Mouse (Mus musculus): ENCODE data around the gene Gak. TPM values are rescaled to one million over a fixed set of nuclear protein-coding genes. Genes with fewer than 3 reads are reported as not detected.

Gak gene
- polyA plus RNA-seq, 1 experiment from 2014 or later, result 50.6 TPM

DNA sequence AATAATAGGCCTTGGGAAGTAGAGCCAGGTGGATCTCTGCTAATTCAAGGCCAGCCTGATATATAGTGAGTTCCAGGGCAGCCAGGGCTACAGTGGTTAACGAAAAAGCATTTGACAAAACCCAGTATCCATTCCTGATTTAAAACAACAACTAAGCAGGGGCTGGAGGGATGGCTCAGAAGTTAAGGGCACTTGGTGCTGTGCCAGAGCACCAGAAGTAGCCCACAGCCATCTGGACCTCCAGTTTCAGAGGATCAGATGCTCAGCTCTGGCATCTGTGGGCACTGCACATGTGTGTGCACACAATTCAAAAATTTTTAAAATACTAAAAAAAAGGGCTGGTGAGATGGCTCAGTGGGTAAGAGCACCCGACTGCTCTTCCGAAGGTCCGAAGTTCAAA is 4.1 kb upstream of the Gak start:
- H3K4me2 ChIP-seq (replicated peaks), result no peak overlapping the region
- ATAC-seq (ENCODE audit: low FRiP score, low read depth), result no peak
- peaks cover 10% of the 10 kb centered on the region for H3K4me1 ChIP-seq
- H3K36me3 ChIP-seq, result peaks cover 6% of the 10 kb centered on the region; the same call in 1 of the 2 replicates
- no peak overlapping the region for H3K9ac ChIP-seq
- no peaks in the 10 kb centered on the region for H3K27me3 ChIP-seq
- H3K4me3 ChIP-seq, result no peak overlapping the region
- no peaks in the 10 kb centered on the region for H3K9me3 ChIP-seq
- WGBS, result 90% methylated on average over 4 of the region's 4 CpGs
- no peak overlapping the region for H3K27ac ChIP-seq

GRCm38 (mm10) chr5:108628891-108629633 is 493 bp downstream of the Gak start:
- no peaks in the 10 kb centered on the region for H3K27me3 ChIP-seq
- 2% methylated on average over 32 of the region's 32 CpGs for WGBS
- peak overlapping the region; percentile 96 for H3K4me2 ChIP-seq (replicated peaks)
- no peaks in the 10 kb centered on the region for H3K9me3 ChIP-seq
- H3K4me3 ChIP-seq, result peak overlapping the region; percentile 91
- peak overlapping the region; percentile 84 for H3K27ac ChIP-seq
- peak; percentile 88 for ATAC-seq (ENCODE audit: low FRiP score, low read depth)
- peaks cover 28% of the 10 kb centered on the region for H3K4me1 ChIP-seq
- peaks cover 7% of the 10 kb centered on the region for H3K36me3 ChIP-seq
- H3K9ac ChIP-seq, result peak overlapping the region; percentile 96

DNA sequence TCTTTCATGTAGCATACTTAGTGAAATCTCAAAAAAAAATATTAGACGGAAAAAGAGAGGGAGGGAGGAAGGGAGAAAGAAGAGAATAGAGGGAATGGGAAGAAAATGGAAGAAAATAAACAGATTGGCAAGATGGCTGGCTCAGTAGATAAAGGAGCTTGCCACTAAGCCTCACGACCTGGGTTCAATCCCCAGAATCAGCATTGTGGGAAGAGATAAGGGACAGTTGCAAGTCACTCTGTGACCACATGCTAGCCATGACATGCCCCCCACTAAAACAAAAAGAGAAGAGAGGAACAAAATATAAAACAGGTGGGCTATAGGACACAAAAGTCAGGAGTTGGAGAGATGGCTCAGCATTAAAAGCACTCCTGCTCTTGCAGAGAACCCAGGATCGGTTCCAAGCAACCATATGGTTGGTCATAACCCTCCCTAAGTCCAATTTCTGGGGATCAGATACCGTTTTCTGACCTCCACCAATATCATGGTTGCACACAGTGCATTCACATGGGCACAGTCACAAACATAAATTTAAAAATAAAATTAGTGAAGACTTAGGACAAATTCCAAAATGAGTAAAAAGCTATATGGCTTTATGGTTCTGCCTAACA is 3.4 kb downstream of the Gak start:
- ATAC-seq (ENCODE audit: low FRiP score, low read depth), result no peak
- 88% methylated on average over 4 of the region's 4 CpGs for WGBS
- H3K9ac ChIP-seq, result no peak overlapping the region
- H3K9me3 ChIP-seq, result no peaks in the 10 kb centered on the region
- no peak overlapping the region for H3K4me2 ChIP-seq (replicated peaks)
- H3K36me3 ChIP-seq, result peaks cover 34% of the 10 kb centered on the region
- no peaks in the 10 kb centered on the region for H3K27me3 ChIP-seq
- H3K27ac ChIP-seq, result no peak overlapping the region
- H3K4me3 ChIP-seq, result no peak overlapping the region
- H3K4me1 ChIP-seq, result peaks cover 28% of the 10 kb centered on the region

DNA sequence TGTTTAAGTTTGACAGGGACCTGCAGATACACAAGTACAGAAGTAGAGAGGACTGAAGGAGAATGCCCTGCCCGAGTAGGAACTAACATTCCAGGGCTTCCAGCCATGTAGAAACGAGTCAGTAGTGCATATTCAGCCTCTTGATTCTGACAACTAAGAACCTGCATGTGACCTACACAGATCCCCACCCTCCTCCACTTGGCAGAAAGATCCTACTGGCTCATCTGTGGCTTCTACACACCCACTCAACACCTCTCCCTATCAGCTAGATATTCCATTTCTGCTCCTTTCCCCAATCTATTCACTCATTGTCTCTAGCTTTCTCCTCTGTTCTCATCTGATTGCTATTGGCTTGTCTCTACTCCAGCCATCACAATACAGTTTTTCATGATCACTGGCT is 7.7 kb downstream of the Gak start:
- no peak for ATAC-seq (ENCODE audit: low FRiP score, low read depth)
- 71% methylated on average over 2 of the region's 2 CpGs for WGBS
- Histone ChIP-seq H3K4me2 (replicated peaks) (no peak overlapping the region), H3K27ac (no peak overlapping the region), H3K9me3 (no peaks in the 10 kb centered on the region), H3K4me1 (no peaks in the 10 kb centered on the region; the same call in 1 of the 2 replicates), H3K4me3 (no peak overlapping the region), H3K27me3 (no peaks in the 10 kb centered on the region), H3K9ac (no peak overlapping the region), H3K36me3 (peaks cover 69% of the 10 kb centered on the region)

- H3K27me3 ChIP-seq, result no peaks in the 10 kb centered on the region
- no peak overlapping the region for H3K27ac ChIP-seq
- H3K4me1 ChIP-seq, result no peaks in the 10 kb centered on the region
- no peak overlapping the region for H3K4me3 ChIP-seq
- WGBS, result 91% methylated on average over 1 of the region's 1 CpGs
- no peak overlapping the region for H3K9ac ChIP-seq
- H3K9me3 ChIP-seq, result no peaks in the 10 kb centered on the region
- H3K4me2 ChIP-seq (replicated peaks), result no peak overlapping the region
- H3K36me3 ChIP-seq, result peaks cover 95% of the 10 kb centered on the region
- no peak for ATAC-seq (ENCODE audit: low FRiP score, low read depth)
Observed at GRCm38 (mm10) chr5:108610426-108610825, 19.1 kb downstream of the Gak start.

DNA sequence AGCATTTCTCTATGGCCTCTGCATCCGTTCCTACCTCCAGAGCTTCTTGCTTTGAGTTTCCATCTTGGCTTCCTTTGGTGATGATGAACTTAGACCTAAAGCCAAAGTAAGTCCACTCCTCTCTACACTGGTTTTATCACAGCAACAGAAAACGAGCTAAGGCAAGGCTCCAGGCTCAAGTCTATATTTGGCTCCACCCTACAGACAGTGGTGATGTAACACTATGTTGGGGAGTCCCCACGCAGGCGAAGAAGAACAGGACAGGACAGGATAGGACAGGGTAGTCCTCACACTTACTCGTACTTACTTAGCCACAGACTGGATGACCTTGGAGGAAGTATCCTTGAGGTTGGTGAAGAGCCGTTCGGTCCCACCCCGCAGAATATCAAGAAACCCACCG is 27.0 kb downstream of the Gak start:
- Histone ChIP-seq H3K36me3 (peaks cover 96% of the 10 kb centered on the region), H3K4me2 (replicated peaks) (no peak overlapping the region)
- no peak for ATAC-seq (ENCODE audit: low FRiP score, low read depth)

GRCm38 (mm10) chr5:108599923-108600322 is 29.6 kb downstream of the Gak start:
- no peak for ATAC-seq (ENCODE audit: low FRiP score, low read depth)
- no peak overlapping the region for H3K4me2 ChIP-seq (replicated peaks)
- H3K9ac ChIP-seq, result no peak overlapping the region
- 83% methylated on average over 1 of the region's 1 CpGs for WGBS
- no peak overlapping the region for H3K4me3 ChIP-seq
- no peaks in the 10 kb centered on the region for H3K9me3 ChIP-seq
- peaks cover 96% of the 10 kb centered on the region for H3K36me3 ChIP-seq
- no peaks in the 10 kb centered on the region for H3K4me1 ChIP-seq
- no peak overlapping the region for H3K27ac ChIP-seq
- no peaks in the 10 kb centered on the region for H3K27me3 ChIP-seq

More for the DNA sequence above, 27.0 kb downstream of the Gak start:
- Histone ChIP-seq H3K4me3 (no peak overlapping the region), H3K9me3 (no peaks in the 10 kb centered on the region), H3K27ac (no peak overlapping the region), H3K9ac (no peak overlapping the region), H3K27me3 (no peaks in the 10 kb centered on the region), H3K4me1 (no peaks in the 10 kb centered on the region)
- 93% methylated on average over 9 of the region's 9 CpGs for WGBS

DNA sequence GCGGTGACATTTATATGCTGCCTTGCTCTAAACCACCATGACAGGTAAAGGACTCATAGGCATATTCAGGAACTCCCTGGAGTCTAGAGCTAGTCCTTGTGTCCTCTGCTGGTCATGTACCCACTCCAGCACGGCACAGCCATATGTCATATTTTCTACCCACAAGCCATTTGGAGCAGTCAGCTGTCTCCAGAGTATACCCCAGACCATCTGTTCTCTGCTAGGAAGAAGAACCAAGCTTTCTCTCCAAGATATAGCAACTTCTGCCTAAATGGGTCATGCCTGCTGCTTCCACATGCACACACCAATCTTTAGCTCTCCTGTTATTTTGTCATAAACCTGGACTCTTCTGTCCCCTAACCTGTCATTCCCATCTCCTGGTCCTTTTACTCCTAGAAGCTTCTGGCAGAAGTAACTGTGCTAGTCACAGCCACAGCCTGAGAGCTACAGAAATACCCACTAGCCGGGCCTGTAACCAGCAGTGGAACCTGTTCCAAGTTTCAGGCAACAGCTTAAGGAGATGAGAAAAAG is 48.1 kb downstream of the Gak start:
- no peak overlapping the region for H3K4me2 ChIP-seq (replicated peaks)
- no peaks in the 10 kb centered on the region for H3K9me3 ChIP-seq
- H3K4me3 ChIP-seq, result no peak overlapping the region
- H3K36me3 ChIP-seq, result peaks cover 88% of the 10 kb centered on the region
- H3K4me1 ChIP-seq, result no peaks in the 10 kb centered on the region
- H3K9ac ChIP-seq, result no peak overlapping the region
- no peak for ATAC-seq (ENCODE audit: low FRiP score, low read depth)
- 95% methylated on average over 3 of the region's 3 CpGs for WGBS
- H3K27ac ChIP-seq, result no peak overlapping the region
- no peaks in the 10 kb centered on the region for H3K27me3 ChIP-seq

GRCm38 (mm10) chr5:108573054-108573453 is 56.5 kb downstream of the Gak start:
- Histone ChIP-seq H3K36me3 (peaks cover 95% of the 10 kb centered on the region), H3K4me2 (replicated peaks) (no peak overlapping the region), H3K27ac (no peak overlapping the region), H3K4me1 (no peaks in the 10 kb centered on the region), H3K9me3 (no peaks in the 10 kb centered on the region), H3K27me3 (no peaks in the 10 kb centered on the region), H3K4me3 (no peak overlapping the region), H3K9ac (no peak overlapping the region)
- no peak for ATAC-seq (ENCODE audit: low FRiP score, low read depth)
- WGBS, result 94% methylated on average over 6 of the region's 6 CpGs

GRCm38 (mm10) chr5:108570991-108571390 is 58.6 kb downstream of the Gak start:
- H3K27ac ChIP-seq, result no peak overlapping the region
- no peak overlapping the region for H3K9ac ChIP-seq
- H3K9me3 ChIP-seq, result no peaks in the 10 kb centered on the region
- no peak for ATAC-seq (ENCODE audit: low FRiP score, low read depth)
- H3K4me2 ChIP-seq (replicated peaks), result no peak overlapping the region
- WGBS, result 94% methylated on average over 1 of the region's 1 CpGs
- H3K36me3 ChIP-seq, result peaks cover 94% of the 10 kb centered on the region
- H3K4me1 ChIP-seq, result no peaks in the 10 kb centered on the region
- no peaks in the 10 kb centered on the region for H3K27me3 ChIP-seq
- no peak overlapping the region for H3K4me3 ChIP-seq

- Histone ChIP-seq H3K9ac (no peak overlapping the region), H3K9me3 (no peaks in the 10 kb centered on the region), H3K27ac (no peak overlapping the region), H3K27me3 (no peaks in the 10 kb centered on the region), H3K4me2 (replicated peaks) (no peak overlapping the region), H3K4me3 (no peak overlapping the region), H3K4me1 (no peaks in the 10 kb centered on the region), H3K36me3 (peaks cover 64% of the 10 kb centered on the region)
- ATAC-seq (ENCODE audit: low FRiP score, low read depth), result no peak
- WGBS, result 85% methylated on average over 2 of the region's 2 CpGs
Observed at GRCm38 (mm10) chr5:108567104-108567503, 62.5 kb downstream of the Gak start.

GRCm38 (mm10) chr5:108566523-108566922 is 63.0 kb downstream of the Gak start:
- H3K36me3 ChIP-seq, result peaks cover 59% of the 10 kb centered on the region
- H3K9ac ChIP-seq, result no peak overlapping the region
- no peak for ATAC-seq (ENCODE audit: low FRiP score, low read depth)

More at GRCm38 (mm10) chr5:108566523-108566922, 63.0 kb downstream of the Gak start:
- Histone ChIP-seq H3K4me3 (no peak overlapping the region), H3K4me1 (no peaks in the 10 kb centered on the region), H3K27me3 (no peaks in the 10 kb centered on the region), H3K4me2 (replicated peaks) (no peak overlapping the region), H3K9me3 (no peaks in the 10 kb centered on the region), H3K27ac (no peak overlapping the region)
- WGBS, result 90% methylated on average over 4 of the region's 4 CpGs

Measured in limb, embryonic 13.5 days (tissue).